Mouse (Mus musculus): ENCODE data around the gene Dok5. TPM values are rescaled to one million over a fixed set of nuclear protein-coding genes. Genes with fewer than 3 reads are reported as not detected.

Dok5 gene
- polyA plus RNA-seq, 1 experiment from 2014 or later: 11.8 TPM

- H3K4me3 ChIP-seq: no peak overlapping the region
- WGBS: 90% methylated on average over 4 of the region's 4 CpGs
- H3K9me3 ChIP-seq: peaks cover 14% of the 10 kb centered on the region; the same call in 1 of the 2 replicates
- H3K4me1 ChIP-seq: no peaks in the 10 kb centered on the region
- 0 out of 2 replicates have a peak, but pooled peaks cover 3% of the 10 kb centered on the region for H3K36me3 ChIP-seq (replicated peaks)
- no peak for DNase-seq (ENCODE audit: low spot score)
- H3K27me3 ChIP-seq (replicated peaks; ENCODE audit: low read depth, poor library complexity, severe bottlenecking): no peaks in the 10 kb centered on the region
- H3K27ac ChIP-seq (replicated peaks): no peak overlapping the region
Observed at GRCm38 (mm10) chr2:170817112-170817703, 85.6 kb downstream of the Dok5 start.

GRCm38 (mm10) chr2:170826821-170827441, 95.3 kb downstream of the Dok5 start:
- 0 out of 2 replicates have a peak overlapping the region, but pooled peaks have one; percentile 7 for H3K27ac ChIP-seq (replicated peaks)
- peaks cover 15% of the 10 kb centered on the region for H3K4me1 ChIP-seq
- H3K27me3 ChIP-seq (replicated peaks; ENCODE audit: low read depth, poor library complexity, severe bottlenecking): no peaks in the 10 kb centered on the region
- no peak overlapping the region for H3K4me3 ChIP-seq
- no peak for DNase-seq (ENCODE audit: low spot score)
- H3K36me3 ChIP-seq (replicated peaks): no peaks in the 10 kb centered on the region
- no peaks in the 10 kb centered on the region for H3K9me3 ChIP-seq
- WGBS: 78% methylated on average over 17 of the region's 17 CpGs

DNA sequence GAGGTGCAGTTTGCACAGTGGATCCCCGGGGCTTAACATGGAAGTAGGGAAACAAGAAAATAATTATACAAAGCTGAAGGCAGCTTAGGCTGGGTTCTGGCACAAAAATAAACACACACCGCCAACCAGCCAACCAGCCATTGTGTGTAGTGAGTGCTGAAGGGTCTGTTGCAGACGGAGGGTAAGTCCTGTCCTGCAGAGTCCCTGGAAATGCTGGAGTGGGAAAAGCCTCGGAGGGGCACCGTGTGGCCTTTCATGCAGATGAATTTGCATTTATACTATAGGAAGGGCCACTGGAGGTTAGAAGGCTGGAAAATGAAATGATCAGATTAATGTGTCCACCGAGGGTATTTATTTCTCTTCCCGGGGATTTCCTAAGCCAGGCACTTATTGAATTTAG, 97.2 kb downstream of the Dok5 start:
- Histone ChIP-seq H3K4me1 (peaks cover 15% of the 10 kb centered on the region), H3K9me3 (no peaks in the 10 kb centered on the region), H3K4me3 (no peak overlapping the region), H3K27ac (replicated peaks) (no peak overlapping the region; the same call in 1 of the 2 replicates), H3K27me3 (replicated peaks; ENCODE audit: low read depth, poor library complexity, severe bottlenecking) (no peaks in the 10 kb centered on the region), H3K36me3 (replicated peaks) (no peaks in the 10 kb centered on the region)
- WGBS: 75% methylated on average over 7 of the region's 7 CpGs
- no peak for DNase-seq (ENCODE audit: low spot score)

DNA sequence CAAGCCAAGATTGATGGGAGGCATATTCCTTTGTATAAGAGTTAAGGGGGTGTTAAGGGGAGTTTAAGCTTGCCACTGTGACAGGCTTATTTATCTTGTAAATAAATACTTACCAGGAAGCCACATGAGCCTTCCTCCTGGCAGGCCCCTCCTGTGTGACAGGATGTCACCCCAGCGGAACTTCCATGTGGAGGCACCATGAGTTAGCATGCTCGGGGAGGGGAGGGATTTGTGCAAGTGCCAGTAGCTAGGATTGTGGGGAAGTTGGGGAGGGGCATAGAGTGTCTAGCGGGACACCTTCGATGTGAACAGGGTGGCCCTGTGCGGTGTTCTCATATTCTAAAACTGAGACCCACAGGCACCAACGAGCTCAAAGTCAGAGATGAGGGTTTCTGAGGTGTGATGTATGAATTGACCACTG, 97.6 kb downstream of the Dok5 start:
- DNase-seq (ENCODE audit: low spot score): no peak
- H3K27ac ChIP-seq (replicated peaks): no peak overlapping the region
- H3K36me3 ChIP-seq (replicated peaks): no peaks in the 10 kb centered on the region
- H3K27me3 ChIP-seq (replicated peaks; ENCODE audit: low read depth, poor library complexity, severe bottlenecking): no peaks in the 10 kb centered on the region
- 84% methylated on average over 6 of the region's 6 CpGs for WGBS
- no peaks in the 10 kb centered on the region for H3K9me3 ChIP-seq
- peaks cover 15% of the 10 kb centered on the region for H3K4me1 ChIP-seq
- no peak overlapping the region for H3K4me3 ChIP-seq

GRCm38 (mm10) chr2:170829988-170830387, 98.4 kb downstream of the Dok5 start:
- H3K4me1 ChIP-seq: peaks cover 15% of the 10 kb centered on the region
- no peaks in the 10 kb centered on the region for H3K9me3 ChIP-seq
- DNase-seq (ENCODE audit: low spot score): no peak
- no peaks in the 10 kb centered on the region for H3K36me3 ChIP-seq (replicated peaks)
- no peak overlapping the region for H3K27ac ChIP-seq (replicated peaks)
- no peak overlapping the region for H3K4me3 ChIP-seq
- 94% methylated on average over 14 of the region's 14 CpGs for WGBS
- H3K27me3 ChIP-seq (replicated peaks; ENCODE audit: low read depth, poor library complexity, severe bottlenecking): no peaks in the 10 kb centered on the region

DNA sequence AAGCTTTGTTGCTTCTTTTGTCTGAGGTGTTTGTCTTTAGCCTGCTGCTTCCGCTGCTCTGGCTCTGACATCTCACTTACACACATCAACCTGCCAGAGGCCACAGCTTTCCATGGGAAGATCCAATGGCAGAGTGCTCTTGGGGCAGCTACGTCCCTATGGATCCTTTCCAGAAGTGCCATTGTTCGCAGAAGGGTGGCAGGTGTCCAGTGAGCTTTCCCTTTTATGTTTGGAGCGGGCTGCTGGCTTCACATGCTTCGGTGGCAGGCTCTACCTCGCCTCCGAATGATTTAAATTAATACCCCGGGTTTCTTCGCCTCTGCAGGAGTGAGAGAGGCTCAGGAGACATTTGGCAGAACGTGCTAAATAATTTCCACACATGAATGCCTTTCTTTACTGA, 105.3 kb downstream of the Dok5 start:
- no peak overlapping the region for H3K27ac ChIP-seq (replicated peaks)
- WGBS: 75% methylated on average over 10 of the region's 10 CpGs
- H3K9me3 ChIP-seq: no peaks in the 10 kb centered on the region
- no peaks in the 10 kb centered on the region for H3K36me3 ChIP-seq (replicated peaks)
- DNase-seq (ENCODE audit: low spot score): no peak
- H3K4me1 ChIP-seq: peaks cover 25% of the 10 kb centered on the region
- H3K4me3 ChIP-seq: no peak overlapping the region
- H3K27me3 ChIP-seq (replicated peaks; ENCODE audit: low read depth, poor library complexity, severe bottlenecking): no peaks in the 10 kb centered on the region

DNA sequence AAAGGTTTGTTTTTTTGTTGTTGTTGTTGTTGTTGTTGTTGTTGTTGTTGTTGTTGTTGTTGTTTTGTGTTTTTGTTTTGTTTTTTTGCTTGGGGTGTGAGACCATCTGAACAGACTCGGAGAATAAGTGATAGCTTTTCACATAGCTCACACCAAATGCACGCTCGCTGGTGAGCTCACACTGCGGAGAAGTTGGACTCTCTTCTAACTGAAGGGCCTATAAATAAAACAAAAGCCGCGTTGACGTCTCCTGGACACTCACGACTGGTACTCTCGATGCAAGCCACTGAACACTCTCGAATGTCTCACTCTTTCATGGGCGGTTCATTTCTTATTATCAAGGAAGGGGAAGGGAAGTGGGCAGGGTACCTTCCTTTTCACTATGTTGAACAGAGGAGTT, 105.8 kb downstream of the Dok5 start:
- no peaks in the 10 kb centered on the region for H3K9me3 ChIP-seq
- DNase-seq (ENCODE audit: low spot score): no peak
- H3K4me1 ChIP-seq: peaks cover 27% of the 10 kb centered on the region
- H3K27ac ChIP-seq (replicated peaks): no peak overlapping the region
- no peak overlapping the region for H3K4me3 ChIP-seq
- no peaks in the 10 kb centered on the region for H3K36me3 ChIP-seq (replicated peaks)
- 85% methylated on average over 11 of the region's 11 CpGs for WGBS
- H3K27me3 ChIP-seq (replicated peaks; ENCODE audit: low read depth, poor library complexity, severe bottlenecking): no peaks in the 10 kb centered on the region

DNA sequence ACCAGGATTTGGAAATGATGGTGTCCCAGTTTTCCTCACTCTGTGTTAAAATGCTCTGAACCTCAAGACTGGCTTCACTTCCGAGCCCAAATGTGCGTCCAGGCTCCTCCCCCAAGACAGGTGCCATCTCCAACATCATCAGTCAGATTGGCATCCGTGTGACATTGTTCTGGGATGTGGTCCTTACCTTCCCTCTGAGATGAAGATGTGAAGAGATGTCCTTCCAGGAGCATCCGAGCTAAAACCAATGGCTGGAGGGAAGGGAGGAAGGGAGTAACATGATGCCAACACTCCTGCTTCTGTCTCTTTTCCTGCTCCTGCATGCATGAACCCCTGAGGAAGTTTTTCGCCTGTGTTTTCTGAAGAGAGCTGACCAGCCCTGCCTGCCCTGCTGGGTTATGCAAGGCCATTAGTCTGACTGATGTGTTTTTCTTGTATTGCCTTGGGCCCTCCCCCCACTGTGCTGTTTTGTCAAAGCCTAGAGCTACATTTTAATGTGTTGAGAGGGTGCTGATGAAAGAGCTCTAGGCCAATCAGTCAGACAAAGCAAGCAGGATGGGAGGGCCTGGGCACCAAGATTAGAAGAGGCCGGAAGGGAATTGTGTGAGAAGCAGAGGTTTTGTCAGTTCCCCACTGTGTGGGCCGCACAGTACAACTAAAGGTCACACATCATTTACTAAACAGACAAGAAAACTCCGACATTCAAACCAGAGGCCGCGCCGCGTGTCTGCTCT, 106.4 kb downstream of the Dok5 start:
- Histone ChIP-seq H3K27me3 (replicated peaks; ENCODE audit: low read depth, poor library complexity, severe bottlenecking) (no peaks in the 10 kb centered on the region), H3K4me1 (peaks cover 27% of the 10 kb centered on the region), H3K4me3 (no peak overlapping the region), H3K36me3 (replicated peaks) (no peaks in the 10 kb centered on the region), H3K27ac (replicated peaks) (peak overlapping the region; percentile 48; the same call in 1 of the 2 replicates), H3K9me3 (no peaks in the 10 kb centered on the region)
- WGBS: 28% methylated on average over 12 of the region's 12 CpGs
- peak; percentile 63 for DNase-seq (ENCODE audit: low spot score)

DNA sequence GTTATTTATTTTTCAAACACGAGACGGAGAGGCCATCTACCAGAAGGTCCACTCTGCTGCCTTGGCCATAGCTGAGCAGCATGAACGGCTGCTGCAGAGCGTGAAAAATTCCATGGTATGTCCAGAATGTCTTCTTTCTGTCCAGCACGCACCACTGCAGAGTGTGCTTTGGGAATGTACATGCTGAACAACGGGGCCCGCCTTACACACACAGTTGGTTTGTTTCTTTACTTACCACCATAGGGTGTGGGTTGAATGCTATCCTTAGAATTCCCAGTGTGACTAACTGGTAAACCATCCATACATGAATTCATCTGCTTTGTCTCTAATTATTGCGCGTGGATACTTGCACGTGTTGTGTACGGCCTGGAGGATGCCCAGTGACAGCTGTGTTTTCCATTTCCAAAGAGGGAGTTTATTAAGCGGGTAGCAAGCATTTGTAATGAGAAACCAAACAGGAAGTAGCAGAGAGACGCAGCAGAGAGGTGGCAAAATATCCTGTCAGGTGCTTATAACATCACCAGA, 109.9 kb downstream of the Dok5 start:
- Histone ChIP-seq H3K27me3 (replicated peaks; ENCODE audit: low read depth, poor library complexity, severe bottlenecking) (no peaks in the 10 kb centered on the region), H3K36me3 (replicated peaks) (no peaks in the 10 kb centered on the region), H3K27ac (replicated peaks) (no peak overlapping the region), H3K9me3 (no peaks in the 10 kb centered on the region), H3K4me1 (peaks cover 35% of the 10 kb centered on the region), H3K4me3 (no peak overlapping the region)
- DNase-seq (ENCODE audit: low spot score): no peak
- WGBS: 77% methylated on average over 13 of the region's 13 CpGs

- H3K4me1 ChIP-seq: peaks cover 16% of the 10 kb centered on the region
- H3K36me3 ChIP-seq (replicated peaks): no peaks in the 10 kb centered on the region
- H3K27me3 ChIP-seq (replicated peaks; ENCODE audit: low read depth, poor library complexity, severe bottlenecking): no peaks in the 10 kb centered on the region
- DNase-seq (ENCODE audit: low spot score): no peak
- H3K9me3 ChIP-seq: no peaks in the 10 kb centered on the region; the same call in 1 of the 2 replicates
- WGBS: 81% methylated on average over 10 of the region's 10 CpGs
- H3K4me3 ChIP-seq: no peak overlapping the region
- no peak overlapping the region for H3K27ac ChIP-seq (replicated peaks)
Observed at GRCm38 (mm10) chr2:170845511-170845910, 113.9 kb downstream of the Dok5 start.

GRCm38 (mm10) chr2:170850058-170850457, 118.5 kb downstream of the Dok5 start:
- H3K27me3 ChIP-seq (replicated peaks; ENCODE audit: low read depth, poor library complexity, severe bottlenecking): no peaks in the 10 kb centered on the region
- H3K9me3 ChIP-seq: no peaks in the 10 kb centered on the region; the same call in 1 of the 2 replicates
- H3K4me1 ChIP-seq: peaks cover 15% of the 10 kb centered on the region
- no peak for DNase-seq (ENCODE audit: low spot score)
- WGBS: 95% methylated on average over 4 of the region's 4 CpGs
- H3K4me3 ChIP-seq: no peak overlapping the region
- H3K27ac ChIP-seq (replicated peaks): no peak overlapping the region
- H3K36me3 ChIP-seq (replicated peaks): no peaks in the 10 kb centered on the region

DNA sequence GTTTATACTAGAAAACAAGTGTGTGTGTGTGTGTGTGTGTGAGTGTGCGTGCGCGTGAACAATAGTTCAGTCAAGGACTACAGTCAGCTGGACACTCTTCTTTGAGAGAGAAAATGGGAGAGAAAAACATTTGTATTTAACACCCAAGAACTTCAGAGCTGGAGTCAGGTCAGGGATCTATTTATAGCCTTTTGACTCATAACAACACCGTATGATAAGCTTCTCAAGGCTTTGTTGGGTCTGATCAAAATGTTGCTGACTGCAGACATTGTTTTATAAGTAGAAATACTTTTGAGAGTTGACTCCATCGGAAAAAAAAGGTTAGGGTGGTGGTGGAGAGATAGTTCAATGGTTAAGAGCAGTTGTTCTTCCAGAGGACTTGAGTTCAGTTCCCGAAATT, 120.7 kb downstream of the Dok5 start:
- no peak overlapping the region for H3K4me3 ChIP-seq
- no peaks in the 10 kb centered on the region for H3K36me3 ChIP-seq (replicated peaks)
- no peaks in the 10 kb centered on the region for H3K27me3 ChIP-seq (replicated peaks; ENCODE audit: low read depth, poor library complexity, severe bottlenecking)
- no peak for DNase-seq (ENCODE audit: low spot score)
- no peak overlapping the region for H3K27ac ChIP-seq (replicated peaks)
- 94% methylated on average over 6 of the region's 6 CpGs for WGBS
- peaks cover 19% of the 10 kb centered on the region for H3K4me1 ChIP-seq
- H3K9me3 ChIP-seq: no peaks in the 10 kb centered on the region; the same call in 1 of the 2 replicates

Measured in embryonic facial prominence, embryonic 10.5 days (tissue).